Mouse (Mus musculus) embryonic facial prominence, embryonic 10.5 days (tissue): ENCODE data around the gene Fes. TPM values are rescaled to one million over a fixed set of nuclear protein-coding genes. Genes with fewer than 3 reads are reported as not detected.

ENCODE experiments used
- DNase-seq: peaks from one replicate; pipeline ENCODE4 v3.0.0-alpha.2; 2017; ENCODE audit warnings: low spot score
- H3K27ac ChIP-seq: fragments of 300-500 bp; sonication (generic); replicated peaks from 2 replicates; pipeline ENCODE4 v1.5.1; 2016; ENCODE audit warnings: mild to moderate bottlenecking
- H3K27me3 ChIP-seq: fragments of 300-500 bp; sonication (generic); replicated peaks from 2 replicates; pipeline ENCODE4 v1.6.1; 2016; ENCODE audit warnings: low read depth, mild to moderate bottlenecking; ENCODE audit not compliant: poor library complexity, severe bottlenecking
- H3K36me3 ChIP-seq: fragments of 300-500 bp; sonication (generic); replicated peaks from 2 replicates; pipeline ENCODE4 v1.6.1; 2016; ENCODE audit warnings: mild to moderate bottlenecking, moderate library complexity
- H3K4me1 ChIP-seq: fragments of 300-500 bp; sonication (generic); 2 replicates; pipeline ENCODE4 v1.6.1; 2016
- H3K4me3 ChIP-seq: fragments of 300-500 bp; sonication (generic); 2 replicates; pipeline ENCODE4 v1.5.1; 2016; ENCODE audit warnings: mild to moderate bottlenecking, moderate library complexity
- H3K9me3 ChIP-seq: fragments of 300-500 bp; sonication (generic); 2 replicates; pipeline ENCODE4 v1.6.1; 2016; ENCODE audit warnings: mild to moderate bottlenecking
- WGBS: fragments of 180-500 bp; shearing (Covaris S2); methylation state at CpG from one replicate; pipeline ENCODE4 v1.1.7; 2016; 5-methylcytosine and 5-hydroxymethylcytosine counted together
- polyA plus RNA-seq: library from polyadenylated mRNA; unstranded; fragments of >200 nt; fragmentation: Nextera tagmentation; extraction: Ambion mirVana; gene quantifications from 2 replicates; pipeline ENCODE4 v1.2.1, GENCODE M21; 2016

Gene Fes
- polyA plus RNA-seq, 1 experiment from 2014 or later, result 8.4 TPM

GRCm38 (mm10) chr7:80382919-80383318, 4.8 kb downstream of the Fes start:
- Histone ChIP-seq H3K27ac (no peak overlapping the region), H3K4me3 (no peak overlapping the region), H3K4me1 (peaks cover 30% of the 10 kb centered on the region), H3K9me3 (no peaks in the 10 kb centered on the region), H3K27me3 (peaks cover 47% of the 10 kb centered on the region), H3K36me3 (peaks cover 15% of the 10 kb centered on the region; the same call in 1 of the 2 replicates)
- WGBS, result 74% methylated on average over 11 of the region's 11 CpGs
- no peak for DNase-seq

GRCm38 (mm10) chr7:80379531-80379930, 8.2 kb downstream of the Fes start:
- Histone ChIP-seq H3K9me3 (no peaks in the 10 kb centered on the region), H3K36me3 (peaks cover 15% of the 10 kb centered on the region; the same call in 1 of the 2 replicates), H3K4me3 (no peak overlapping the region), H3K27ac (no peak overlapping the region), H3K4me1 (peaks cover 18% of the 10 kb centered on the region), H3K27me3 (peaks cover 32% of the 10 kb centered on the region)
- DNase-seq, result peak; percentile 51
- 67% methylated on average over 13 of the region's 13 CpGs for WGBS

GRCm38 (mm10) chr7:80377471-80377870, 10.3 kb downstream of the Fes start:
- H3K27me3 ChIP-seq, result peaks cover 25% of the 10 kb centered on the region
- H3K4me3 ChIP-seq, result no peak overlapping the region
- DNase-seq, result peak; percentile 72
- no peak overlapping the region for H3K27ac ChIP-seq
- no peaks in the 10 kb centered on the region for H3K9me3 ChIP-seq
- 38% methylated on average over 6 of the region's 6 CpGs for WGBS
- peaks cover 10% of the 10 kb centered on the region; the same call in 1 of the 2 replicates for H3K36me3 ChIP-seq
- H3K4me1 ChIP-seq, result peaks cover 11% of the 10 kb centered on the region

GRCm38 (mm10) chr7:80376192-80376591, 11.6 kb downstream of the Fes start:
- Histone ChIP-seq H3K4me1 (peaks cover 5% of the 10 kb centered on the region; the same call in 1 of the 2 replicates), H3K27ac (no peak overlapping the region), H3K27me3 (peaks cover 17% of the 10 kb centered on the region), H3K9me3 (no peaks in the 10 kb centered on the region), H3K36me3 (peaks cover 7% of the 10 kb centered on the region; the same call in 1 of the 2 replicates), H3K4me3 (no peak overlapping the region)
- WGBS, result 85% methylated on average over 10 of the region's 10 CpGs
- DNase-seq, result no peak

- Histone ChIP-seq H3K9me3 (no peaks in the 10 kb centered on the region), H3K36me3 (peaks cover 7% of the 10 kb centered on the region; the same call in 1 of the 2 replicates), H3K4me1 (peaks cover 9% of the 10 kb centered on the region; the same call in 1 of the 2 replicates), H3K27ac (no peak overlapping the region), H3K27me3 (peaks cover 12% of the 10 kb centered on the region; the same call in 1 of the 2 replicates), H3K4me3 (no peak overlapping the region)
- no peak for DNase-seq
- WGBS, result 86% methylated on average over 9 of the region's 9 CpGs
Measured at GRCm38 (mm10) chr7:80375376-80376039, 12.2 kb downstream of the Fes start.

GRCm38 (mm10) chr7:80374733-80375132, 13.0 kb downstream of the Fes start:
- Histone ChIP-seq H3K27me3 (peaks cover 12% of the 10 kb centered on the region; the same call in 1 of the 2 replicates), H3K9me3 (no peaks in the 10 kb centered on the region), H3K27ac (no peak overlapping the region), H3K4me1 (peaks cover 17% of the 10 kb centered on the region), H3K4me3 (no peak overlapping the region), H3K36me3 (peaks cover 7% of the 10 kb centered on the region; the same call in 1 of the 2 replicates)
- 90% methylated on average over 3 of the region's 3 CpGs for WGBS
- no peak for DNase-seq

- Histone ChIP-seq H3K27ac (no peak overlapping the region), H3K4me1 (peaks cover 22% of the 10 kb centered on the region), H3K9me3 (no peaks in the 10 kb centered on the region), H3K27me3 (peaks cover 12% of the 10 kb centered on the region; the same call in 1 of the 2 replicates), H3K4me3 (no peak overlapping the region), H3K36me3 (peaks cover 4% of the 10 kb centered on the region; the same call in 1 of the 2 replicates)
- DNase-seq, result no peak
- WGBS, result 66% methylated on average over 3 of the region's 3 CpGs
Measured at GRCm38 (mm10) chr7:80374280-80374679, 13.5 kb downstream of the Fes start.

- no peaks in the 10 kb centered on the region for H3K9me3 ChIP-seq
- no peak overlapping the region for H3K4me3 ChIP-seq
- no peak for DNase-seq
- H3K4me1 ChIP-seq, result peaks cover 25% of the 10 kb centered on the region
- H3K27me3 ChIP-seq, result peaks cover 12% of the 10 kb centered on the region; the same call in 1 of the 2 replicates
- peaks cover 8% of the 10 kb centered on the region for H3K36me3 ChIP-seq
- 86% methylated on average over 12 of the region's 12 CpGs for WGBS
- no peak overlapping the region for H3K27ac ChIP-seq
Measured at GRCm38 (mm10) chr7:80373850-80374249, 13.9 kb downstream of the Fes start.

- DNase-seq, result no peak
- 79% methylated on average over 4 of the region's 4 CpGs for WGBS
- H3K4me1 ChIP-seq, result peaks cover 28% of the 10 kb centered on the region
Measured at GRCm38 (mm10) chr7:80373352-80373751, 14.4 kb downstream of the Fes start.

GRCm38 (mm10) chr7:80372667-80373066, 15.1 kb downstream of the Fes start:
- H3K4me1 ChIP-seq, result peaks cover 29% of the 10 kb centered on the region
- no peaks in the 10 kb centered on the region for H3K9me3 ChIP-seq
- WGBS, result 62% methylated on average over 2 of the region's 2 CpGs
- H3K27ac ChIP-seq, result no peak overlapping the region
- peaks cover 16% of the 10 kb centered on the region for H3K36me3 ChIP-seq
- H3K4me3 ChIP-seq, result no peak overlapping the region
- DNase-seq, result no peak
- H3K27me3 ChIP-seq, result peaks cover 12% of the 10 kb centered on the region; the same call in 1 of the 2 replicates

More at GRCm38 (mm10) chr7:80373352-80373751, 14.4 kb downstream of the Fes start:
- peaks cover 9% of the 10 kb centered on the region for H3K36me3 ChIP-seq
- no peak overlapping the region for H3K4me3 ChIP-seq
- no peak overlapping the region for H3K27ac ChIP-seq
- no peaks in the 10 kb centered on the region for H3K9me3 ChIP-seq
- peaks cover 12% of the 10 kb centered on the region; the same call in 1 of the 2 replicates for H3K27me3 ChIP-seq

GRCm38 (mm10) chr7:80372166-80372565, 15.6 kb downstream of the Fes start:
- WGBS, result 82% methylated on average over 3 of the region's 3 CpGs
- Histone ChIP-seq H3K27me3 (peaks cover 12% of the 10 kb centered on the region; the same call in 1 of the 2 replicates), H3K4me1 (peaks cover 29% of the 10 kb centered on the region), H3K27ac (no peak overlapping the region), H3K36me3 (peaks cover 21% of the 10 kb centered on the region), H3K9me3 (no peaks in the 10 kb centered on the region), H3K4me3 (no peak overlapping the region)
- DNase-seq, result no peak

GRCm38 (mm10) chr7:80371041-80371751, 16.6 kb downstream of the Fes start, which contains the start of gene Man2a2:
Gene Man2a2, minus strand, starts transcription at chr7:80371375.
- Histone ChIP-seq H3K27me3 (peaks cover 12% of the 10 kb centered on the region; the same call in 1 of the 2 replicates), H3K4me1 (peaks cover 29% of the 10 kb centered on the region), H3K27ac (peak within 1 kb of the TSS; percentile 95), H3K36me3 (peaks cover 30% of the 10 kb centered on the region), H3K4me3 (peak within 1 kb of the TSS; percentile 98), H3K9me3 (no peaks in the 10 kb centered on the region)
- under 1% methylated on average over 86 of the region's 86 CpGs for WGBS
- DNase-seq, result peak; percentile 88
